Mouse (Mus musculus): Measurements from ENCODE around the gene B4galt5. TPM values are rescaled to one million over a fixed set of nuclear protein-coding genes. Genes with fewer than 3 reads are reported as not detected.
A peak's percentile ranks its signal among the peaks of the same experiment; 100 is the strongest.

Gene B4galt5
- total and polyA plus RNA-seq, 3 experiments = 4.6 to 34.4 (median 6.5) TPM

DNA sequence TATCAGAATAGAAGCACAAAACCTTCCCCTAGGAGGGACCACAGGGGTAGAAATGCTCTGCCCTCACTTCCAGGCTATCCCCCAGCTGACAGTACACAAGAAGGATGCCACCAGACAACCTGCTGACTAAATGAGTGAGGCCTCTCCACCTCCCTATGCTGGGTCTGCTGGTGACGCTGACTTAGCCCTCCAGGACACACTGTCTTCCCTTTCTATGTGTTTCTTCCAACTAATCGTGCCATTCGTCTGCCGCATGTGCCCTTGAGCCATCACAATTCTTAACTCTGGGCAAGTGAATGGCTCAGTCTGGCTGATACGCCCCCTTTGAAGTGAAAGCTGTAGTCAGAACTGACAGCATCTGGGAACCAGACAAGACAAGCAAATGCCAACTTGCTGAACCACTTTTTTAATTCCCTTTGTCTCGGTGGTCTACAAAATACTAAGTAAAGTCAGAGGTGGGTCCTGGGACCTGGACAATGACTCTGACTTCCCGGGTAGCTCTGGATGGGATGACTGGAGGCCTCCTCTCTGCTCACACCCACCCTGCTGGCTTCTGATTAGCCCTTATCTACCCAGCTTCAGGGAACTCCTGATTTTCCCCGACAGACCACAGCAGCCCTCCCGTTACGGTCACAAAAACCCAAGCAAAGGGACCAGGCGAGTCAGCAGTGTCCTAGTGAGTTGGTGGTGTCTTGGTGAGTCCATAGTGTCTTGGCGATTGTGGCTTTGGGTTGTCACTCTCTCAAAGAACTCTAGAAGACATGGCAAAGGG is 5.4 kb downstream of the B4galt5 start:
- no peak overlapping the region for H3K4me3 ChIP-seq (ENCODE audit: control insufficient read depth in 1 of 2, insufficient read depth in 1 of 2, low read depth in 2 of 2, low read length in 2 of 2)
- no peak for TF ChIP-seq TBP (IDR thresholded peaks at IDR 0.05; ENCODE audit: low read depth, low read length)
- no peak for TF ChIP-seq NRF1 (IDR thresholded peaks at IDR 0.05; ENCODE audit: insufficient read depth, low read depth, low read length, poor library complexity, severe bottlenecking)
- TF ChIP-seq ZC3H11A (IDR thresholded peaks at IDR 0.05; ENCODE audit: low read depth, low read length) = no peak
- TF ChIP-seq NELFE (IDR thresholded peaks at IDR 0.05; ENCODE audit: low read depth, low read length) = no peak
- TF ChIP-seq ELF1 (IDR thresholded peaks at IDR 0.05; ENCODE audit: low read depth, low read length) = peak; percentile 33; the same call in 1 of the 2 replicates
- TF ChIP-seq BHLHE40 (IDR thresholded peaks at IDR 0.05; ENCODE audit: borderline replicate concordance, low read depth, low read length) = peak; percentile 52; the same call in 1 of the 2 replicates
- TF ChIP-seq TCF12 (IDR thresholded peaks at IDR 0.05; ENCODE audit: low read depth, low read length) = peak; percentile 96
- no peak for TF ChIP-seq POLR2A (IDR thresholded peaks at IDR 0.05; ENCODE audit: control insufficient read depth in 1 of 2, insufficient read depth in 1 of 2, low read depth in 1 of 2, low read length in 2 of 2, poor library complexity in 1 of 2)
- no peak for TF ChIP-seq MAX (IDR thresholded peaks at IDR 0.05; ENCODE audit: low read length)
- TF ChIP-seq POLR2AphosphoS5 (IDR thresholded peaks at IDR 0.05; ENCODE audit: borderline replicate concordance, low read depth, low read length) = no peak
- no peak for TF ChIP-seq SMC3 (IDR thresholded peaks at IDR 0.05; ENCODE audit: low read depth, low read length)
- TF ChIP-seq KAT2A (conservative IDR thresholded peaks at IDR 0.05; ENCODE audit: low read depth, low read length) = no peak
- 0 out of 2 replicates have a peak, but pooled peaks have one; percentile 17 for TF ChIP-seq MEF2A (IDR thresholded peaks at IDR 0.05; ENCODE audit: extremely low read depth, insufficient replicate concordance, low read depth, low read length, poor library complexity, severe bottlenecking)
- no peak for TF ChIP-seq USF1 (IDR thresholded peaks at IDR 0.05; ENCODE audit: low read depth, low read length)
- peak; percentile 74 for TF ChIP-seq ETS1 (IDR thresholded peaks at IDR 0.05; ENCODE audit: low read depth, low read length)
- no peak for TF ChIP-seq E2F4 (IDR thresholded peaks at IDR 0.05; ENCODE audit: borderline replicate concordance, low read depth, low read length)
- no peak for TF ChIP-seq MAFK (IDR thresholded peaks at IDR 0.05; ENCODE audit: borderline replicate concordance, low read depth, low read length)
- TF ChIP-seq GATA1 (IDR thresholded peaks at IDR 0.05; ENCODE audit: low read depth, low read length) = peak; percentile 97
- peak; percentile 99 for TF ChIP-seq RCOR1 (IDR thresholded peaks at IDR 0.05; ENCODE audit: low read depth, low read length)
- peak; percentile 74 for TF ChIP-seq MAZ (IDR thresholded peaks at IDR 0.05; ENCODE audit: low read depth, low read length)
- TF ChIP-seq MYB (IDR thresholded peaks at IDR 0.05; ENCODE audit: low read depth, low read length) = 0 out of 2 replicates have a peak, but pooled peaks have one; percentile 13
- TF ChIP-seq TAL1 (IDR thresholded peaks at IDR 0.05; ENCODE audit: low read length) = peak; percentile 97
- TF ChIP-seq MXI1 (IDR thresholded peaks at IDR 0.05; ENCODE audit: low read depth, low read length) = peak; percentile 57
- no peak for TF ChIP-seq USF2 (IDR thresholded peaks at IDR 0.05; ENCODE audit: borderline replicate concordance in 1 of 2, insufficient read depth in 1 of 2, low read depth in 1 of 2, low read length in 2 of 2)
- no peak for TF ChIP-seq POLR2AphosphoS2 (IDR thresholded peaks at IDR 0.05; ENCODE audit: low read length)
- TF ChIP-seq MYC (IDR thresholded peaks at IDR 0.05; ENCODE audit: low read depth, low read length) = no peak
- TF ChIP-seq CTCF (IDR thresholded peaks at IDR 0.05 in 2 of 3, conservative IDR thresholded peaks at IDR 0.05 in 1 of 3; ENCODE audit: control insufficient read depth in 1 of 3, insufficient read depth in 1 of 3, low read depth in 2 of 3, low read length in 3 of 3, poor library complexity in 1 of 3, severe bottlenecking in 1 of 3) = no peak
- peak; percentile 33; the same call in 1 of the 2 replicates for TF ChIP-seq CHD2 (IDR thresholded peaks at IDR 0.05; ENCODE audit: low read length)
- TF ChIP-seq SIN3A (IDR thresholded peaks at IDR 0.05; ENCODE audit: low read length) = peak; percentile 75
- TF ChIP-seq GABPA (IDR thresholded peaks at IDR 0.05; ENCODE audit: low read depth, low read length) = 0 out of 2 replicates have a peak, but pooled peaks have one; percentile 40
- TF ChIP-seq CHD1 (IDR thresholded peaks at IDR 0.05; ENCODE audit: low read depth, low read length) = no peak
- TF ChIP-seq JUND (IDR thresholded peaks at IDR 0.05; ENCODE audit: low read depth, low read length) = no peak
- TF ChIP-seq RAD21 (IDR thresholded peaks at IDR 0.05; ENCODE audit: low read depth, low read length) = no peak
- no peak for TF ChIP-seq ZMIZ1 (IDR thresholded peaks at IDR 0.05; ENCODE audit: low read depth, low read length)
- no peak for TF ChIP-seq ZNF384 (IDR thresholded peaks at IDR 0.05; ENCODE audit: low read depth, low read length)
- TF ChIP-seq ZKSCAN1 (IDR thresholded peaks at IDR 0.05; ENCODE audit: low read depth, low read length) = no peak

More for the DNA sequence above, 5.4 kb downstream of the B4galt5 start:
- Histone ChIP-seq H3K9me3 (replicated peaks; ENCODE audit: insufficient read depth, low read length) (no peaks in the 10 kb centered on the region), H3K9ac (ENCODE audit: control insufficient read depth, low read depth, low read length, poor library complexity, severe bottlenecking) (no peak overlapping the region; the same call in 1 of the 2 replicates), H3K27ac (ENCODE audit: control insufficient read depth, low read depth, low read length) (peak overlapping the region; percentile 33; the same call in 1 of the 2 replicates), H3K27me3 (ENCODE audit: control insufficient read depth in 1 of 2, insufficient read depth in 2 of 2, low read length in 2 of 2) (no peaks in the 10 kb centered on the region), H3K4me1 (ENCODE audit: control insufficient read depth in 1 of 2, insufficient read depth in 2 of 2, low read length in 2 of 2) (peaks cover 10 to 33% of the 10 kb centered on the region in 2 experiments), H3K36me3 (ENCODE audit: control insufficient read depth in 1 of 2, insufficient read depth in 2 of 2, low read length in 2 of 2) (peaks cover 0 to 25% of the 10 kb centered on the region in 2 experiments; a peak in 2 of 4 replicates), H3K79me2 (ENCODE audit: control insufficient read depth, insufficient read depth, low read length, poor library complexity) (peaks cover 3% of the 10 kb centered on the region)
- DNase-seq (ENCODE audit: low read depth, low spot score) = peak; percentile 68
